Mouse (Mus musculus) spleen, adult 2 months (tissue): ENCODE data around the gene Abcc4. TPM values are rescaled to one million over a fixed set of nuclear protein-coding genes. Genes with fewer than 3 reads are reported as not detected.

Experiments
- DNase-seq, 2 experiments: peaks; one replicate each; pipeline versions ENCODE4 v3.0.0 to v3.0.0-alpha.2; 2012 to 2021; ENCODE audit warnings: low spot score in 2 of 2, low read depth in 1 of 2
- H3K27ac ChIP-seq: fragments of 200-500 bp; 2 replicates; pipeline ENCODE4 v1.5.1; 2012; ENCODE audit warnings: low read length, inconsistent platforms; ENCODE audit not compliant: insufficient read depth
- H3K27me3 ChIP-seq: fragments of 200-500 bp; 2 replicates; pipeline ENCODE4 v1.6.1; 2012; ENCODE audit warnings: mild to moderate bottlenecking, moderate library complexity, low read length, inconsistent platforms; ENCODE audit not compliant: control insufficient read depth, insufficient read depth
- H3K36me3 ChIP-seq: fragments of 200-500 bp; 2 replicates; pipeline ENCODE4 v1.6.1; 2012; ENCODE audit warnings: mild to moderate bottlenecking, low read length, inconsistent platforms; ENCODE audit not compliant: control insufficient read depth, insufficient read depth
- H3K4me1 ChIP-seq: fragments of 200-500 bp; 2 replicates; pipeline ENCODE4 v1.6.1; 2011; ENCODE audit warnings: inconsistent platforms; ENCODE audit not compliant: control insufficient read depth, insufficient read depth, insufficient read length
- H3K4me3 ChIP-seq: fragments of 200-500 bp; 2 replicates; pipeline ENCODE4 v1.5.1; 2011; ENCODE audit warnings: mild to moderate bottlenecking, inconsistent platforms; ENCODE audit not compliant: insufficient read depth, insufficient read length; ENCODE audit errors: extremely low read depth
- CTCF ChIP-seq: fragments of 200-500 bp; IDR thresholded peaks from 2 replicates; pipeline ENCODE4 v1.5.1; 2011; ENCODE audit warnings: mild to moderate bottlenecking, inconsistent platforms; ENCODE audit not compliant: insufficient read depth, insufficient read length, insufficient replicate concordance; ENCODE audit errors: extremely low read depth
- POLR2A ChIP-seq: fragments of 200-500 bp; IDR thresholded peaks from 2 replicates; pipeline ENCODE4 v1.6.1; 2011; ENCODE audit warnings: low read depth, low read length, inconsistent platforms
- WGBS: fragments of 180-500 bp; shearing (Covaris S2); methylation state at CpG from one replicate; pipeline ENCODE4 v1.1.7; 2018; 5-methylcytosine and 5-hydroxymethylcytosine counted together
- polyA plus RNA-seq: library from polyadenylated mRNA; depleted of rRNA; stranded (reverse); fragments of >200 nt; gene quantifications from 2 replicates; pipeline ENCODE4 v1.2.3, GENCODE M21; 2012

Gene Abcc4
- polyA plus RNA-seq, 1 experiment = 2.9 TPM

GRCm38 (mm10) chr14:118682339-118683034, 23.5 kb downstream of the Abcc4 start:
- Histone ChIP-seq H3K4me1 (no peaks in the 10 kb centered on the region), H3K27ac (no peak overlapping the region), H3K4me3 (no peak overlapping the region), H3K36me3 (no peaks in the 10 kb centered on the region), H3K27me3 (no peaks in the 10 kb centered on the region; the same call in 1 of the 2 replicates)
- TF ChIP-seq POLR2A = no peak
- no peak for TF ChIP-seq CTCF
- WGBS = 69% methylated on average over 10 of the region's 10 CpGs
- no peak for DNase-seq

GRCm38 (mm10) chr14:118681087-118681486, 24.9 kb downstream of the Abcc4 start:
- no peaks in the 10 kb centered on the region for H3K36me3 ChIP-seq
- TF ChIP-seq CTCF = no peak
- DNase-seq = no peak
- H3K4me1 ChIP-seq = no peaks in the 10 kb centered on the region
- H3K27me3 ChIP-seq = no peaks in the 10 kb centered on the region; the same call in 1 of the 2 replicates
- WGBS = 44% methylated on average over 8 of the region's 8 CpGs
- no peak overlapping the region for H3K4me3 ChIP-seq
- H3K27ac ChIP-seq = no peak overlapping the region

GRCm38 (mm10) chr14:118678279-118678985, 27.6 kb downstream of the Abcc4 start:
- TF ChIP-seq CTCF (no peak), POLR2A (no peak)
- DNase-seq = no peak
- Histone ChIP-seq H3K27ac (no peak overlapping the region), H3K4me1 (peaks cover 8% of the 10 kb centered on the region; the same call in 1 of the 2 replicates), H3K36me3 (no peaks in the 10 kb centered on the region), H3K27me3 (no peaks in the 10 kb centered on the region; the same call in 1 of the 2 replicates), H3K4me3 (no peak overlapping the region)
- WGBS = 90% methylated on average over 9 of the region's 9 CpGs

- no peak overlapping the region for H3K4me3 ChIP-seq
- DNase-seq = no peak
- H3K36me3 ChIP-seq = no peaks in the 10 kb centered on the region
- H3K27ac ChIP-seq = no peak overlapping the region
- no peak for TF ChIP-seq CTCF
- TF ChIP-seq POLR2A = no peak
- 85% methylated on average over 13 of the region's 13 CpGs for WGBS
- H3K4me1 ChIP-seq = peaks cover 9% of the 10 kb centered on the region; the same call in 1 of the 2 replicates
- no peaks in the 10 kb centered on the region for H3K27me3 ChIP-seq
Measured at GRCm38 (mm10) chr14:118676308-118676994, 29.6 kb downstream of the Abcc4 start.

GRCm38 (mm10) chr14:118674705-118675139, 31.3 kb downstream of the Abcc4 start:
- H3K4me3 ChIP-seq = no peak overlapping the region
- TF ChIP-seq CTCF = no peak
- no peak for DNase-seq
- no peak overlapping the region for H3K27ac ChIP-seq
- peaks cover 9% of the 10 kb centered on the region; the same call in 1 of the 2 replicates for H3K4me1 ChIP-seq
- WGBS = 28% methylated on average over 11 of the region's 11 CpGs
- no peaks in the 10 kb centered on the region for H3K36me3 ChIP-seq
- H3K27me3 ChIP-seq = no peaks in the 10 kb centered on the region

- no peak for DNase-seq
- Histone ChIP-seq H3K4me3 (no peak overlapping the region), H3K36me3 (no peaks in the 10 kb centered on the region), H3K27ac (no peak overlapping the region), H3K4me1 (peaks cover 9% of the 10 kb centered on the region; the same call in 1 of the 2 replicates), H3K27me3 (no peaks in the 10 kb centered on the region)
- WGBS = 55% methylated on average over 7 of the region's 7 CpGs
- TF ChIP-seq POLR2A = no peak
- TF ChIP-seq CTCF = no peak
Measured at GRCm38 (mm10) chr14:118674224-118674623, 31.8 kb downstream of the Abcc4 start.
